Mouse (Mus musculus): ENCODE results near the gene Slc12a3. TPM values are rescaled to one million over a fixed set of nuclear protein-coding genes. Genes with fewer than 3 reads are reported as not detected.
A peak's percentile ranks its signal among the peaks of the same experiment; 100 is the strongest.

The Slc12a3 gene
- polyA plus RNA-seq, 1 experiment from 2014 or later, result not detected

GRCm38 (mm10) chr8:94358541-94358940, 29.5 kb downstream of the Slc12a3 start:
- Histone ChIP-seq H3K9me3 (replicated peaks) (no peaks in the 10 kb centered on the region), H3K9ac (no peak overlapping the region), H3K4me2 (no peak overlapping the region), H3K27me3 (0 out of 2 replicates have a peak, but pooled peaks cover 3% of the 10 kb centered on the region), H3K36me3 (no peaks in the 10 kb centered on the region), H3K4me3 (replicated peaks) (no peak overlapping the region), H3K27ac (no peak overlapping the region), H3K4me1 (replicated peaks) (peaks cover 11% of the 10 kb centered on the region)
- DNase-seq (no peak), ATAC-seq (ENCODE audit: low read depth) (no peak)
- 53% methylated on average over 5 of the region's 5 CpGs for whole genome bisulfite sequencing (ENCODE audit: insufficient replicate concordance)

GRCm38 (mm10) chr8:94361774-94362431, 32.9 kb downstream of the Slc12a3 start:
- Histone ChIP-seq H3K4me3 (replicated peaks) (no peak overlapping the region), H3K27ac (no peak overlapping the region), H3K4me1 (replicated peaks) (peaks cover 32% of the 10 kb centered on the region), H3K9me3 (replicated peaks) (no peaks in the 10 kb centered on the region), H3K27me3 (0 out of 2 replicates have a peak, but pooled peaks cover 3% of the 10 kb centered on the region), H3K4me2 (no peak overlapping the region), H3K9ac (no peak overlapping the region), H3K36me3 (no peaks in the 10 kb centered on the region)
- DNase-seq, result no peak
- WGBS (ENCODE audit: insufficient replicate concordance), result 74% methylated on average over 6 of the region's 6 CpGs
- ATAC-seq (ENCODE audit: low read depth), result no peak

DNA sequence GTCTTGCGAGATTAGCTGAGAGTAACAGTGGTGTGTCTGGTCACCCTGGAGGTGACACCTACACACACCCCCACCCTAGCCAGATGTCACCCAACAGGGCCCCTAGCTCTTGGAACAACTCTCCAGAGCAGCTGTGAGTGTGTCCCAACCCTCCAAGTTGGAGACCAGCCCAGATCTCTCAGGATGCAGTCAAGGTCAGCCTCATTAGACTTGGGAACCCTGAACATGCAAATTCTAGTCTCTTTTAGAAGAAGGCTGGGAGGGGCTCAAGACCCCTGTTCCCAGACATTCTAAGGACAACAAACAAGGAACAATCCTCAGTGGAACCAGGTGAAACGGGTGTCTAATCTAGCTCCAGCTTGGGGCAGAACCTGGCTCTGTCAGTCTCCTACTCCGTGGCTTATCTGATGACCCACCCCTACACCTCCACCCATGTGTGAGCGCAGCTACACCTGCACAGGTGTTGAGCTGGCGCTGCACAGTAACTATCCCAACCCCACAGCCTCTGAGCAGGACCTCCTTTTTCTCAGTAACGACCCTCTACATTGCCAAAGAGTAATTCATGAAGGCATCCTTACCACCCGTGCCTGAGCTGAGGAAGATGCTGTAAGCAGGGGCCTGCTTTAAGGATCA, 33.7 kb downstream of the Slc12a3 start:
- 62% methylated on average over 7 of the region's 7 CpGs for WGBS (ENCODE audit: insufficient replicate concordance)
- Histone ChIP-seq H3K4me2 (no peak overlapping the region), H3K27me3 (0 out of 2 replicates have a peak, but pooled peaks cover 3% of the 10 kb centered on the region), H3K36me3 (no peaks in the 10 kb centered on the region), H3K4me3 (replicated peaks) (no peak overlapping the region), H3K27ac (peak overlapping the region; percentile 23; the same call in 1 of the 2 replicates), H3K9ac (no peak overlapping the region), H3K9me3 (replicated peaks) (no peaks in the 10 kb centered on the region), H3K4me1 (replicated peaks) (peaks cover 32% of the 10 kb centered on the region)
- DNase-seq (no peak), ATAC-seq (ENCODE audit: low read depth) (no peak)

GRCm38 (mm10) chr8:94363288-94363688, 34.3 kb downstream of the Slc12a3 start:
- peak; percentile 49 for ATAC-seq (ENCODE audit: low read depth)
- no peak overlapping the region for H3K4me2 ChIP-seq
- H3K4me1 ChIP-seq (replicated peaks), result peaks cover 32% of the 10 kb centered on the region
- H3K9me3 ChIP-seq (replicated peaks), result no peaks in the 10 kb centered on the region
- H3K27me3 ChIP-seq, result 0 out of 2 replicates have a peak, but pooled peaks cover 3% of the 10 kb centered on the region
- DNase-seq, result no peak
- H3K27ac ChIP-seq, result no peak overlapping the region
- no peak overlapping the region for H3K4me3 ChIP-seq (replicated peaks)
- 30% methylated on average over 4 of the region's 4 CpGs for WGBS (ENCODE audit: insufficient replicate concordance)
- no peak overlapping the region for H3K9ac ChIP-seq
- no peaks in the 10 kb centered on the region for H3K36me3 ChIP-seq

DNA sequence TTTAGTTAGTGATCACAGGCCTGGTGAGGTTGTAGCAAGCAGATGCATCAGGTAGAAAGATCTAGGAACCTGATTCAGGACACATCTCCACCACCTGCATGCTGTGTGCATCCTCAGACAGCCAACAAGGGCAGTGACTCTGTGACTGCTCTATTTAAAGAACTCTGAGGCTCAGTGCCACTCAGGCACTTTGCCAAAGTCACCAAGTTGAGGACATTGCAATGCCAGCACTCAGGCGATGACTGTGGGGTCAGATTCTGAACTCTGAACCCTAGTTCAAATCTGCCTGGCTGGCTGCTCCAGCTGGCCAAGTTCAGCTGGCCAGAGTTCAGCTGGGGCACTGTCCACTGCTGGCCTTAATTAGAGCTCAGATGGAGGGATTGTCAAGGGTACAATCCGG, 34.9 kb downstream of the Slc12a3 start:
- H3K27ac ChIP-seq, result no peak overlapping the region
- DNase-seq, result no peak

DNA sequence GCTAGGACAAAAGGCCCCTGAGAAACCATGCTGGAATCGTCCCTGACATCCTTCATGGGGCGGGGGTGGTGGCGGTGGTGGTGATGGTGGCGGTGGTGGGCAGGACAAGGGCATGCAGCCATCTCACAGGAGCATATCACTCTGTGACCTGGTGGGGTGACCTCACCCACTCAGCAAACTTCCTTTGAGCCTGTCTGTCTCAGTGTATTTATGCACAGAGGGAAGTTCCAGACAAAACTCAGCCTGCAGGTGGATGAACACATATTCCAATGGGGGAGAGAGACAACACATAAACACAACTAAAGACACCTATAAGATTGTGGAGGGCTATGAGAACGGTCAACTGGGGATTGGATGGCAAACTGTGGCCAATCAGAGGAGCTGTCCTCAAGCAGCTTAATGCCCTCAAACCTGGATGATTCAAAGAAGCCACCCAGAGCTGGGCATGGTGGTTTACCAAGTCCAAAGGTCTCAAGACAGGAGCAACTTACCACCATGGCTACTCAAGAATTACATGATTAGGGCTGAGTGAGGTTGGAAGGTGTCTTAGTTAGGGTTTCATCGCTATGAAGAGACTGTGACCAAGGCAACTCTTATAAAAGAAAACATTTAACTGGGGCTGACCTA, 35.8 kb downstream of the Slc12a3 start:
- no peaks in the 10 kb centered on the region for H3K27me3 ChIP-seq
- no peak for DNase-seq
- no peak overlapping the region for H3K9ac ChIP-seq
- 68% methylated on average over 6 of the region's 6 CpGs for WGBS (ENCODE audit: insufficient replicate concordance)
- no peak overlapping the region; the same call in 1 of the 2 replicates for H3K27ac ChIP-seq
- no peak overlapping the region for H3K4me2 ChIP-seq
- ATAC-seq (ENCODE audit: low read depth), result no peak
- peaks cover 32% of the 10 kb centered on the region for H3K4me1 ChIP-seq (replicated peaks)
- H3K4me3 ChIP-seq (replicated peaks), result no peak overlapping the region
- H3K36me3 ChIP-seq, result no peaks in the 10 kb centered on the region
- no peaks in the 10 kb centered on the region for H3K9me3 ChIP-seq (replicated peaks)

More for the DNA sequence above, 34.9 kb downstream of the Slc12a3 start:
- Histone ChIP-seq H3K9me3 (replicated peaks) (no peaks in the 10 kb centered on the region), H3K4me3 (replicated peaks) (no peak overlapping the region), H3K9ac (no peak overlapping the region), H3K36me3 (no peaks in the 10 kb centered on the region), H3K4me2 (no peak overlapping the region), H3K27me3 (no peaks in the 10 kb centered on the region), H3K4me1 (replicated peaks) (peaks cover 32% of the 10 kb centered on the region)
- WGBS (ENCODE audit: insufficient replicate concordance), result 66% methylated on average over 2 of the region's 2 CpGs
- peak; percentile 24; the same call in 1 of the 2 replicates for ATAC-seq (ENCODE audit: low read depth)

DNA sequence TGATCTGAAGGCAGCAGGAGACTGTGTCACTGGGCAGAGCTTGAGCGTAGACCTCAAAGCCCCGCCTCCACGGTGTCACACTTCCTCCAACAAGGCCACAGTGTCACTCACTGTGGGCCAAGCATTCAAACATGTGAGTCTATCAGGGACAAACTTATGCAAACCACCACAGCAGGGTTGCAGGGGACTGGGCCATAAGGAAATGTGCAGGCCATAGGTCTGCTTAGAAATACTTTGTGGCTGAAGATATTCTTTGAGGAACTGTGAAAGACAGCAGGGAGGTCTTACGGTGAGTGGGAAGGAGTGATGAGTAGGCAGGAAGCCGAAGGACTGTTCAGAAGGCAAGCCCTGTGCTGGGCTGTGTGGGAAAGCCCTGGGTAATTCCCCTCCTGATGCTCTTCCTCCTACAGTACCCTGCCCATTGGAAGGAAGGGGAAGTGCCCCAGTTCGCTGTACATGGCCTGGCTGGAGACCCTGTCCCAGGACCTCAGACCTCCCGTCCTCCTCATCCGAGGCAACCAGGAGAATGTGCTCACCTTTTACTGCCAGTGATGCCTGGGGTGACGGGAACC, 36.5 kb downstream of the Slc12a3 start:
- WGBS (ENCODE audit: insufficient replicate concordance), result 41% methylated on average over 9 of the region's 9 CpGs
- Histone ChIP-seq H3K4me2 (no peak overlapping the region), H3K4me3 (replicated peaks) (no peak overlapping the region), H3K4me1 (replicated peaks) (peaks cover 32% of the 10 kb centered on the region), H3K27ac (peak overlapping the region; percentile 29; the same call in 1 of the 2 replicates), H3K36me3 (no peaks in the 10 kb centered on the region), H3K9ac (no peak overlapping the region), H3K9me3 (replicated peaks) (no peaks in the 10 kb centered on the region), H3K27me3 (no peaks in the 10 kb centered on the region)
- DNase-seq, result no peak
- ATAC-seq (ENCODE audit: low read depth), result peak; percentile 63

DNA sequence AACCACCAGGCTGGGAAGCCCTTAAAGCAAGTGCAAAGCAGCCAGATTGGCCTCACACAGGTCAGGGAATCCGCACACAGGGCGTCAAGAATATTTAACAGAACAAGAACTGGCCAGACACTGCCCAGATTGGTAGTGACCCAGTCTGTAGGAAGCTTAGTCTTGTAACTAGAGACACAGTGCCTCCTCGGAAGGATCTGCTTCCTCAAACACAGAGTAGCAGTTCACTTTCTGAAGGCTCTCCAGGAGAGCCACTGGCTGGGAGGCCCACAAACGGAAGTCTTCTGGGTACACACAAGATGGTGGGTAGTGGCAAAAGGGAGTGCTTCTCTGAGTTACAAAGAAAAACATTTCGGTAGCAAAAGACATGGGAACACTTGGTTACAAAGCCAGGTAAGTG, 41.8 kb downstream of the Slc12a3 start:
- Histone ChIP-seq H3K9me3 (replicated peaks) (no peaks in the 10 kb centered on the region), H3K36me3 (no peaks in the 10 kb centered on the region), H3K27me3 (no peaks in the 10 kb centered on the region), H3K9ac (no peak overlapping the region), H3K27ac (no peak overlapping the region), H3K4me1 (replicated peaks) (peaks cover 20% of the 10 kb centered on the region), H3K4me3 (replicated peaks) (no peak overlapping the region), H3K4me2 (no peak overlapping the region)
- 54% methylated on average over 5 of the region's 5 CpGs for WGBS (ENCODE audit: insufficient replicate concordance)
- DNase-seq (no peak), ATAC-seq (ENCODE audit: low read depth) (no peak)

GRCm38 (mm10) chr8:94372955-94373599, 44.1 kb downstream of the Slc12a3 start:
- no peaks in the 10 kb centered on the region for H3K27me3 ChIP-seq
- H3K27ac ChIP-seq, result no peak overlapping the region
- no peak for DNase-seq
- no peak overlapping the region for H3K4me3 ChIP-seq (replicated peaks)
- WGBS (ENCODE audit: insufficient replicate concordance), result 51% methylated on average over 6 of the region's 6 CpGs
- H3K4me1 ChIP-seq (replicated peaks), result peaks cover 38% of the 10 kb centered on the region
- H3K4me2 ChIP-seq, result no peak overlapping the region
- no peaks in the 10 kb centered on the region for H3K9me3 ChIP-seq (replicated peaks)
- H3K9ac ChIP-seq, result no peak overlapping the region
- ATAC-seq (ENCODE audit: low read depth), result no peak
- H3K36me3 ChIP-seq, result no peaks in the 10 kb centered on the region

GRCm38 (mm10) chr8:94375551-94375991, 46.6 kb downstream of the Slc12a3 start:
- Histone ChIP-seq H3K4me3 (replicated peaks) (peak overlapping the region; percentile 13), H3K27me3 (peaks cover 1% of the 10 kb centered on the region; the same call in 1 of the 2 replicates), H3K36me3 (no peaks in the 10 kb centered on the region), H3K4me2 (peak overlapping the region; percentile 58), H3K9me3 (replicated peaks) (no peaks in the 10 kb centered on the region), H3K4me1 (replicated peaks) (peaks cover 44% of the 10 kb centered on the region), H3K27ac (peak overlapping the region; percentile 82), H3K9ac (peak overlapping the region; percentile 63)
- ATAC-seq (ENCODE audit: low read depth), result peak; percentile 83
- WGBS (ENCODE audit: insufficient replicate concordance), result 5% methylated on average over 3 of the region's 3 CpGs
- DNase-seq, result peak; percentile 27

- no peak for DNase-seq
- Histone ChIP-seq H3K27ac (peak overlapping the region; percentile 82), H3K36me3 (no peaks in the 10 kb centered on the region), H3K27me3 (peaks cover 3% of the 10 kb centered on the region; the same call in 1 of the 2 replicates), H3K9ac (0 out of 2 replicates have a peak overlapping the region, but pooled peaks have one; percentile 63), H3K4me2 (no peak overlapping the region), H3K4me3 (replicated peaks) (no peak overlapping the region), H3K9me3 (replicated peaks) (no peaks in the 10 kb centered on the region), H3K4me1 (replicated peaks) (peaks cover 44% of the 10 kb centered on the region)
- ATAC-seq (ENCODE audit: low read depth), result no peak
- WGBS (ENCODE audit: insufficient replicate concordance), result 71% methylated on average over 3 of the region's 3 CpGs
These were observed 47.2 kb downstream of the Slc12a3 start for GRCm38 (mm10) chr8:94376176-94376575.

All from liver, embryonic 13.5 days (tissue).